Mouse (Mus musculus) urinary bladder, postnatal 0 days (tissue): ENCODE results near the gene Olfr1364. TPM values are rescaled to one million over a fixed set of nuclear protein-coding genes. Genes with fewer than 3 reads are reported as not detected.

ENCODE experiments used
- polyA plus RNA-seq: library from polyadenylated mRNA; unstranded; fragments of >200 nt; fragmentation: Nextera tagmentation; extraction: Ambion mirVana; gene quantifications from 2 replicates; pipeline ENCODE4 v1.2.1, GENCODE M21; 2015

Olfr1364 gene
- not detected in 2 replicates for polyA plus RNA-seq

GRCm38 (mm10) chr13:21581659-21582058, at the start of gene Olfr1364:
Olfr1364 (minus strand) TSS chr13:21581759.

DNA sequence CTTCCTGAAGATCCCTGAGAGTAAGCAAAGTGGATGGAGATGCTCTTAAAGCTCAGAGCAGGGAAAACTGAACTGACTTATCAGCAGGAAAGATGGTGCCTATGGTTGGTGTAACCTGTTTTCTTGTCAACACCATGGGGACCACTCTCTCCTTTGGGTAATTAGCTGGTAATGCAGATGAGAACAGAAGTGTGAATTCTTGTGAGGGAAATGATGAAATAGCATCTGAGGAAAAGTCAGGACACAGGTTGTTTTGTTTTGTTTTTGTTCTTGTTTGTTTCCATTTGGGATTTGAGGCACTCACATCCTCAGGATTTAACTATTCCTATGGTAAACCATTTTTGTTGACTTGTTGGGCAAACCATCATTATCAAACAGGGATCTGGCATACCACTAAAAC, 32.4 kb upstream of the Olfr1364 start, which contains the start of gene Olfr1362:
TSS of gene Olfr1362 (minus strand) at position 101 of the 400 bp plus-strand sequence.

GRCm38 (mm10) chr13:21559793-21560192, 21.8 kb downstream of the Olfr1364 start, which contains the start of gene Olfr1535:
Olfr1535 (minus strand) TSS chr13:21559893.

DNA sequence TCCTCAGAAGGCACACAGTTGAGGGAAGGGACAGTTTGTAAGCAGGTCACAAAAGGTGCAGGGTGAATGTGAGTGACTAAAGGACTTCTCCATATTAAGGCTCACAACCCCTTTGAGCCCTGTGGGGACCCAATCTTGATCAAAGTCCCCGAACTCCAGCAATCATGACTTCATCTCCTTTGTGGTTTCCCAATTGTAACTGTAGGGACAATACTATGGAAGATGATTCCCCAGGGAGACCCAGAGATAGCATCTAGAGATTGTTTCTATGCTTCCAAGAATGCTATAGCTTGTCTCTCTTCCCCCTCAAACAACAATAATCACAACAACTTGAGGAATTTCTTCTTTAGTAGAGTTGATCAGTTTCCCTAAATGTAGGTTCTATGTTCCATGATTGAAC, 38.9 kb downstream of the Olfr1364 start, which contains the start of gene Olfr1366:
TSS of gene Olfr1366 (minus strand) at position 101 of the 400 bp plus-strand sequence.

GRCm38 (mm10) chr13:21530781-21531201, 50.8 kb downstream of the Olfr1364 start, which contains the start of gene Zkscan8:
Zkscan8 (minus strand) TSS chr13:21531120.

Other genes with a start within 250 kb of the Olfr1364 start
- not detected in 2 replicates for gene Olfr1367, start 234.8 kb downstream of the Olfr1364 start, polyA plus RNA-seq
- gene Zscan12, start 218.9 kb downstream of the Olfr1364 start, polyA plus RNA-seq, result 4.6 and 4.9 TPM in 2 replicates
- 33.7 and 34.0 TPM in 2 replicates for gene Zkscan3, start 179.0 kb downstream of the Olfr1364 start, polyA plus RNA-seq
- 0.63 and 0.66 TPM in 2 replicates for gene Pgbd1, start 140.7 kb downstream of the Olfr1364 start, polyA plus RNA-seq
- 19.5 and 20.3 TPM in 2 replicates for gene Zscan26, start 128.0 kb downstream of the Olfr1364 start, polyA plus RNA-seq
- 2.1 TPM in 2 replicates for gene Nkapl, start 113.2 kb downstream of the Olfr1364 start, polyA plus RNA-seq
- 1.2 and 2.0 TPM in 2 replicates for gene Zkscan4, start 102.9 kb downstream of the Olfr1364 start, polyA plus RNA-seq
- gene Gm10065, start 102.3 kb downstream of the Olfr1364 start, polyA plus RNA-seq, result not detected in 2 replicates
- 0.33 and 0.37 TPM in 2 replicates for gene AK157302, start 86.5 kb downstream of the Olfr1364 start, polyA plus RNA-seq
- 9.9 and 11.1 TPM in 2 replicates for gene Gm11273, start 80.3 kb downstream of the Olfr1364 start, polyA plus RNA-seq
- 2.0 and 2.8 TPM in 2 replicates for gene Zkscan8, start 50.6 kb downstream of the Olfr1364 start, polyA plus RNA-seq
- 0.13 TPM in 1 of 2 replicates, not detected in the other for gene Olfr1366, start 39.0 kb downstream of the Olfr1364 start, polyA plus RNA-seq
- not detected in 2 replicates for gene Olfr1535, start 21.9 kb downstream of the Olfr1364 start, polyA plus RNA-seq
- not detected in 2 replicates for gene Olfr1362, start 32.3 kb upstream of the Olfr1364 start, polyA plus RNA-seq
- not detected in 2 replicates for gene Olfr11, start 60.8 kb upstream of the Olfr1364 start, polyA plus RNA-seq
- gene Olfr1361, start 81.6 kb upstream of the Olfr1364 start, polyA plus RNA-seq, result not detected in 2 replicates
- not detected in 2 replicates for gene Olfr1360, start 95.6 kb upstream of the Olfr1364 start, polyA plus RNA-seq
- gene Olfr1359, start 116.4 kb upstream of the Olfr1364 start, polyA plus RNA-seq, result not detected in 2 replicates
- gene Hist1h2bl, start 134.4 kb upstream of the Olfr1364 start, polyA plus RNA-seq, result 1.2 TPM in 1 of 2 replicates, not detected in the other
- gene Hist1h2ai, start 134.7 kb upstream of the Olfr1364 start, polyA plus RNA-seq, result 3.3 and 6.2 TPM in 2 replicates
- 1.3 and 3.8 TPM in 2 replicates for gene Hist1h3h, start 135.9 kb upstream of the Olfr1364 start, polyA plus RNA-seq
- 0.61 and 1.5 TPM in 2 replicates for gene Hist1h2bm, start 140.3 kb upstream of the Olfr1364 start, polyA plus RNA-seq
- gene Hist1h4j, start 153.3 kb upstream of the Olfr1364 start, polyA plus RNA-seq, result 0.85 and 1.5 TPM in 2 replicates
- 1.3 and 2.3 TPM in 2 replicates for gene Hist1h4k, start 168.7 kb upstream of the Olfr1364 start, polyA plus RNA-seq
- 7.2 and 7.5 TPM in 2 replicates for gene Hist1h2ak, start 172.1 kb upstream of the Olfr1364 start, polyA plus RNA-seq
- gene Hist1h2bn, start 172.4 kb upstream of the Olfr1364 start, polyA plus RNA-seq, result 1.3 TPM in 1 of 2 replicates, not detected in the other
- gene Hist1h1b, start 198.9 kb upstream of the Olfr1364 start, polyA plus RNA-seq, result 4.7 and 7.0 TPM in 2 replicates
- 17.8 and 25.6 TPM in 2 replicates for gene Hist1h3i, start 201.6 kb upstream of the Olfr1364 start, polyA plus RNA-seq
- 1.5 and 4.1 TPM in 2 replicates for gene Hist1h2an, start 205.5 kb upstream of the Olfr1364 start, polyA plus RNA-seq
- gene Hist1h2bp, start 205.7 kb upstream of the Olfr1364 start, polyA plus RNA-seq, result 0.54 TPM in 1 of 2 replicates, not detected in the other
- gene Hist1h2bq, start 228.4 kb upstream of the Olfr1364 start, polyA plus RNA-seq, result 3.9 and 5.8 TPM in 2 replicates
- gene Hist1h2ao, start 228.7 kb upstream of the Olfr1364 start, polyA plus RNA-seq, result 3.7 TPM in 1 of 2 replicates, not detected in the other
- gene Hist1h4m, start 230.0 kb upstream of the Olfr1364 start, polyA plus RNA-seq, result not detected in 2 replicates